Mouse (Mus musculus): Measurements from ENCODE around the gene Il12a. TPM values are rescaled to one million over a fixed set of nuclear protein-coding genes. Genes with fewer than 3 reads are reported as not detected.

The Il12a gene
- total RNA-seq, 1 experiment from 2014 or later = 26.9 TPM

- no peak for ATAC-seq (ENCODE audit: extremely low read depth, insufficient number of reproducible peaks, low FRiP score, poor library complexity, severe bottlenecking)
These were observed 11.4 kb upstream of the Il12a start for GRCm38 (mm10) chr3:68678805-68679585.

- no peak for ATAC-seq (ENCODE audit: extremely low read depth, insufficient number of reproducible peaks, low FRiP score, poor library complexity, severe bottlenecking)
These were observed 6.9 kb upstream of the Il12a start for GRCm38 (mm10) chr3:68683579-68683978.

GRCm38 (mm10) chr3:68684207-68684606, 6.2 kb upstream of the Il12a start:
- no peak for ATAC-seq (ENCODE audit: extremely low read depth, insufficient number of reproducible peaks, low FRiP score, poor library complexity, severe bottlenecking)

GRCm38 (mm10) chr3:68686852-68687560, 3.4 kb upstream of the Il12a start:
- no peak for ATAC-seq (ENCODE audit: extremely low read depth, insufficient number of reproducible peaks, low FRiP score, poor library complexity, severe bottlenecking)

- no peak for ATAC-seq (ENCODE audit: extremely low read depth, insufficient number of reproducible peaks, low FRiP score, poor library complexity, severe bottlenecking)
These were observed 1.1 kb upstream of the Il12a start for GRCm38 (mm10) chr3:68689346-68689745.

GRCm38 (mm10) chr3:68691100-68691778, 795 bp downstream of the Il12a start:
- ATAC-seq (ENCODE audit: extremely low read depth, insufficient number of reproducible peaks, low FRiP score, poor library complexity, severe bottlenecking) = peak; percentile 47; the same call in 1 of the 2 replicates

GRCm38 (mm10) chr3:68691938-68692599, 1.6 kb downstream of the Il12a start:
- peak; percentile 30; the same call in 1 of the 2 replicates for ATAC-seq (ENCODE audit: extremely low read depth, insufficient number of reproducible peaks, low FRiP score, poor library complexity, severe bottlenecking)

GRCm38 (mm10) chr3:68692600-68693225, 2.3 kb downstream of the Il12a start:
- ATAC-seq (ENCODE audit: extremely low read depth, insufficient number of reproducible peaks, low FRiP score, poor library complexity, severe bottlenecking) = no peak

- ATAC-seq (ENCODE audit: extremely low read depth, insufficient number of reproducible peaks, low FRiP score, poor library complexity, severe bottlenecking) = peak; percentile 53
These were observed 3.1 kb downstream of the Il12a start for GRCm38 (mm10) chr3:68693441-68694048.

GRCm38 (mm10) chr3:68695321-68695720, 4.9 kb downstream of the Il12a start:
- ATAC-seq (ENCODE audit: extremely low read depth, insufficient number of reproducible peaks, low FRiP score, poor library complexity, severe bottlenecking) = no peak

- no peak for ATAC-seq (ENCODE audit: extremely low read depth, insufficient number of reproducible peaks, low FRiP score, poor library complexity, severe bottlenecking)
These were observed 6.2 kb downstream of the Il12a start for GRCm38 (mm10) chr3:68696495-68697200.

- no peak for ATAC-seq (ENCODE audit: extremely low read depth, insufficient number of reproducible peaks, low FRiP score, poor library complexity, severe bottlenecking)
These were observed 8.2 kb downstream of the Il12a start for GRCm38 (mm10) chr3:68698601-68699000.

- no peak for ATAC-seq (ENCODE audit: extremely low read depth, insufficient number of reproducible peaks, low FRiP score, poor library complexity, severe bottlenecking)
These were observed 9.6 kb downstream of the Il12a start for GRCm38 (mm10) chr3:68700091-68700490.

GRCm38 (mm10) chr3:68706307-68706706, 15.9 kb downstream of the Il12a start:
- ATAC-seq (ENCODE audit: extremely low read depth, insufficient number of reproducible peaks, low FRiP score, poor library complexity, severe bottlenecking) = no peak

- no peak for ATAC-seq (ENCODE audit: extremely low read depth, insufficient number of reproducible peaks, low FRiP score, poor library complexity, severe bottlenecking)
These were observed 17.8 kb downstream of the Il12a start for GRCm38 (mm10) chr3:68708230-68708629.

- ATAC-seq (ENCODE audit: extremely low read depth, insufficient number of reproducible peaks, low FRiP score, poor library complexity, severe bottlenecking) = peak; percentile 90
These were observed 18.9 kb downstream of the Il12a start for GRCm38 (mm10) chr3:68709198-68709797.

- no peak for ATAC-seq (ENCODE audit: extremely low read depth, insufficient number of reproducible peaks, low FRiP score, poor library complexity, severe bottlenecking)
These were observed 20.0 kb downstream of the Il12a start for GRCm38 (mm10) chr3:68710436-68710835.

All from neutrophil, adult 5-6 weeks (primary cell).